Mouse (Mus musculus): ENCODE results near the gene Rnf128. TPM values are rescaled to one million over a fixed set of nuclear protein-coding genes. Genes with fewer than 3 reads are reported as not detected.

The Rnf128 gene
- polyA plus RNA-seq, 1 experiment from 2014 or later: 0.90 TPM

Other genes starting within 250 kb of the Rnf128 start
- gene Trap1a, start 229.6 kb upstream of the Rnf128 start, polyA plus RNA-seq (2016; fragmentation: Nextera tagmentation; extraction: Ambion mirVana): not detected in 2 replicates
- gene D330045A20Rik, start 82.9 kb upstream of the Rnf128 start, polyA plus RNA-seq (2016; fragmentation: Nextera tagmentation; extraction: Ambion mirVana): 3.0 and 3.1 TPM in 2 replicates
- gene Tbc1d8b, start 121.7 kb downstream of the Rnf128 start, polyA plus RNA-seq (2016; fragmentation: Nextera tagmentation; extraction: Ambion mirVana): 0.64 and 0.86 TPM in 2 replicates
- 0.20 and 0.22 TPM in 2 replicates for gene Gm15013, start 151.2 kb downstream of the Rnf128 start, polyA plus RNA-seq (2016; fragmentation: Nextera tagmentation; extraction: Ambion mirVana)
- 0.68 and 1.1 TPM in 2 replicates for gene Ripply1, start 219.0 kb downstream of the Rnf128 start, polyA plus RNA-seq (2016; fragmentation: Nextera tagmentation; extraction: Ambion mirVana)
- gene Cldn2, start 237.5 kb downstream of the Rnf128 start, polyA plus RNA-seq (2016; fragmentation: Nextera tagmentation; extraction: Ambion mirVana): 0.11 and 0.15 TPM in 2 replicates